Mouse (Mus musculus) embryonic fibroblast, embryonic 13.5 days (primary cell): ENCODE measurements around the gene Tmtc2.

ENCODE experiments used
- CTCF ChIP-seq: IDR thresholded peaks from 2 replicates; pipeline ENCODE4 v1.5.1; 2011; ENCODE audit warnings: mild to moderate bottlenecking, control low read depth, low read length, moderate library complexity, borderline replicate concordance; ENCODE audit not compliant: insufficient read depth
- POLR2A ChIP-seq: IDR thresholded peaks from 2 replicates; pipeline ENCODE4 v1.6.1; 2011; ENCODE audit warnings: low read depth, mild to moderate bottlenecking, control low read depth, low read length, moderate library complexity

- TF ChIP-seq CTCF (no peak), POLR2A (no peak)
Measured at GRCm38 (mm10) chr10:105500482-105500881, 73.8 kb downstream of the Tmtc2 start.
